ENCODE assay signal across 24 mouse cellular contexts in the genomic region with DNA sequence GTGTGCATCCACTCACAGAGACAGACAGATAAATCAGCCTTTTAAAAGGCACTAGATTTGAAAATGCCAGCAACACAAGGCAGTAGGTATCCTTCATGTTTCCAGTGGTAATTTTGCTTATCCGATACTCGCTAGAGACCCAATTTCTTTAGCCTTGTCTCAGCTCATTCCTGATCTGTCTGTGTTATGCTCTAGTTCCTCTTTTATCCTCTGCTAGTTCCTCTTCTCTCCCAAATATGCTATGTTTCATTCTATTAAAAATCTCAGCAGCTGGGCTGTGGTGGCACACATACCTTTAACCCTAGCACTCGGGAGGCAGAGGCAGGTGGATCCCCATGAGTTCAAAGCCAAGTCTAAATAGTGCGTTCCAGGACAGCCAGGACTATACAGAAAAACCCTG. TPM values are rescaled to one million over a fixed set of nuclear protein-coding genes. Genes with fewer than 3 reads are reported as not detected.
"Had no signal": no experiment of that assay in that cellular context is flagged by ENCODE, and none has a peak within 500 bp of the region (broad histone marks: within the 10 kb centered on the region; RNA-seq: fewer than 3 reads in every experiment).

No protein-coding gene starts in this region.

- H3K27ac ChIP-seq: kidney, postnatal 0 days; limb, embryonic 10.5 days; limb, embryonic 13.5 days; liver, embryonic 12.5 days; liver, embryonic 15.5 days; lung, embryonic 15.5 days; midbrain, embryonic 10.5 days; midbrain, embryonic 13.5 days; stomach, embryonic 15.5 days had no signal

- H3K36me3 ChIP-seq: limb, embryonic 10.5 days; limb, embryonic 13.5 days; liver, embryonic 12.5 days; liver, embryonic 15.5 days; lung, embryonic 15.5 days; midbrain, embryonic 10.5 days; midbrain, embryonic 13.5 days; stomach, embryonic 15.5 days had no signal

- H3K9ac ChIP-seq: limb, embryonic 13.5 days; liver, embryonic 12.5 days; liver, embryonic 15.5 days; lung, embryonic 15.5 days; midbrain, embryonic 13.5 days; stomach, embryonic 15.5 days had no signal

- ATAC-seq: intestine, embryonic 16.5 days; liver, embryonic 12.5 days; midbrain, embryonic 13.5 days; midbrain, embryonic 16.5 days had no signal

- H3K9me3 ChIP-seq: limb, embryonic 10.5 days; limb, embryonic 13.5 days; liver, embryonic 12.5 days; liver, embryonic 15.5 days; lung, embryonic 15.5 days; megakaryocyte, embryonic 14.5 days; midbrain, embryonic 10.5 days; midbrain, embryonic 13.5 days; stomach, embryonic 15.5 days had no signal

- H3K27me3 ChIP-seq: limb, embryonic 13.5 days; liver, embryonic 12.5 days; liver, embryonic 15.5 days; lung, embryonic 15.5 days; midbrain, embryonic 13.5 days; stomach, embryonic 15.5 days had no signal

- H3K4me3 ChIP-seq: layer of hippocampus, adult 2 months; limb, embryonic 10.5 days; limb, embryonic 13.5 days; liver, embryonic 12.5 days; liver, embryonic 15.5 days; lung, embryonic 15.5 days; megakaryocyte, embryonic 14.5 days; midbrain, embryonic 10.5 days; midbrain, embryonic 13.5 days; stomach, embryonic 15.5 days had no signal

- DNase-seq: kidney, adult 2 months; kidney, postnatal 25 days; layer of hippocampus, adult 9-11 months; liver; lung, adult 18-20 months; lung, postnatal 10 days; lung, postnatal 36 days; right cerebral cortex, postnatal 4 days; thymus, adult 18-20 months; thymus, postnatal 4 days had no signal

- H3K4me1 ChIP-seq: limb, embryonic 10.5 days; limb, embryonic 13.5 days; liver, embryonic 12.5 days; liver, embryonic 15.5 days; lung, embryonic 15.5 days; midbrain, embryonic 10.5 days; midbrain, embryonic 13.5 days; stomach, embryonic 15.5 days had no signal

- H3K4me2 ChIP-seq: limb, embryonic 13.5 days; liver, embryonic 12.5 days; liver, embryonic 15.5 days; lung, embryonic 15.5 days; midbrain, embryonic 13.5 days; stomach, embryonic 15.5 days had no signal

RNA-seq across cellular contexts. Expression of a gene that starts 37.5 kb away (rescaled TPM):
- polyA plus RNA-seq: kidney, adult 2 months; large intestine, adult 2 months; limb, embryonic 10.5 days; limb, embryonic 13.5 days; liver, embryonic 12.5 days; liver, embryonic 15.5 days; lung, embryonic 15.5 days had no signal
